Mouse (Mus musculus) olfactory bulb, adult 2 months (tissue): ENCODE measurements at regions not wholly inside any gene's neighbourhood (a gene's known extent, or its start where the extent isn't known, plus 50 kb on each side); places are given as distances from the start of the nearest gene placed in this dataset.

ENCODE experiments used
- CTCF ChIP-seq: fragments of 200-500 bp; IDR thresholded peaks from 2 replicates; pipeline ENCODE4 v1.5.1; 2012; ENCODE audit warnings: low read depth, mild to moderate bottlenecking, low read length, moderate library complexity; ENCODE audit not compliant: insufficient read depth
- POLR2A ChIP-seq: fragments of 200-500 bp; IDR thresholded peaks from 2 replicates; pipeline ENCODE4 v1.6.1; 2012; ENCODE audit warnings: mild to moderate bottlenecking, low read depth, low read length, moderate library complexity; ENCODE audit not compliant: insufficient read depth

DNA sequence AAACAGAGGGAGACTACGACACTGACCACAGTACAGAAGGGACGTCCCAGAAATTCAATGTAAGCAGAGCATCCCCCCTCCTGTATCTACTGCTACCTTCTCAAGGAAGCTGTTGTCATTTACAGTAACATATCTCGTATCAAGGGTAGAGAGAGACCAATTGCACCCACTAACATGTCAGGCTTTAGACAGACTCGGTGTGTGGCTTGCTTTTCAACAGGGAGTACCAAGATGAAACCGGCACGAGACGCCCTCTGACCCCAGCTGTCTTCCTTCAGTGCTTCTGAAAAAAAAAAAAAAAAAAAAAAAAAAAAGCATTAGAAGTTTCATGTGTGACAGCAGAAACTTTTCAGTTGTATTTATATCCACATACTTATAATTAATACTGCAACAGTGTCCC lies 143.0 kb upstream of the Ogfrl1 start:
- TF ChIP-seq CTCF (no peak), POLR2A (no peak)
